Mouse (Mus musculus): ENCODE measurements around the gene Adamtsl3.

- no peak for TF ChIP-seq CTCF (conservative IDR thresholded peaks at IDR 0.05; ENCODE audit: low read length)
- TF ChIP-seq NANOG (IDR thresholded peaks at IDR 0.05; ENCODE audit: borderline replicate concordance, low read length): no peak
- no peak for TF ChIP-seq POU5F1 (IDR thresholded peaks at IDR 0.05; ENCODE audit: borderline replicate concordance, low read length)
Measured at GRCm38 (mm10) chr7:82379765-82380164, 44.3 kb downstream of the Adamtsl3 start.
